Mouse (Mus musculus) naive thymus-derived CD4-positive, alpha-beta T cell, adult 2 months (primary cell): Measurements from ENCODE around the gene Vmn1r43.
"Not testable (repeated sequence)": the region's sequence is repeated elsewhere in the genome, so short reads cannot be mapped to it uniquely, and the experiment has no call there.

Experiments used
- DNase-seq: peaks from one replicate; pipeline ENCODE4 v3.0.0-alpha.2; 2011; ENCODE audit warnings: low read depth

Gene Vmn1r43

GRCm38 (mm10) chr6:89876313-89876712 lies at the start of gene Vmn1r43, which contains the start of gene Vmn1r42:
Gene Vmn1r43 (minus strand): TSS chr6:89876413.
Gene Vmn1r42 (minus strand): TSS chr6:89876413.
- not testable (repeated sequence) for DNase-seq

- DNase-seq: no peak
Measured at GRCm38 (mm10) chr6:89883812-89884211, 7.6 kb upstream of the Vmn1r43 start.

GRCm38 (mm10) chr6:89883360-89883759 lies 7.1 kb upstream of the Vmn1r43 start, which contains the start of gene Vmn1r44:
Gene Vmn1r44 (plus strand): TSS chr6:89883660.
- DNase-seq: no peak

- no peak for DNase-seq
Measured at GRCm38 (mm10) chr6:89880867-89881266, 4.7 kb upstream of the Vmn1r43 start.

- no peak for DNase-seq
Measured at GRCm38 (mm10) chr6:89876963-89877362, 750 bp upstream of the Vmn1r43 start.

GRCm38 (mm10) chr6:89867976-89868375 lies 8.2 kb downstream of the Vmn1r43 start:
- no peak for DNase-seq

- no peak for DNase-seq
Measured at GRCm38 (mm10) chr6:89867276-89867675, 8.9 kb downstream of the Vmn1r43 start.

GRCm38 (mm10) chr6:89863792-89864191 lies 12.4 kb downstream of the Vmn1r43 start:
- DNase-seq: no peak

- DNase-seq: no peak
Measured at GRCm38 (mm10) chr6:89859839-89860238, 16.4 kb downstream of the Vmn1r43 start.

- DNase-seq: no peak
Measured at GRCm38 (mm10) chr6:89857552-89857951, 18.7 kb downstream of the Vmn1r43 start.
